Mouse (Mus musculus) spleen, postnatal 14 days (tissue): ENCODE measurements around the gene Ruvbl1.
A peak's percentile ranks its signal among the peaks of the same experiment; 100 is the strongest.

Experiments used
- DNase-seq, 2 experiments: peaks; one replicate each; pipeline ENCODE4 v3.0.0; 2021 to 2022; ENCODE audit warnings: low spot score in 2 of 2

Ruvbl1 gene

GRCm38 (mm10) chr6:88493712-88494111 is 28.5 kb downstream of the Ruvbl1 start:
- DNase-seq, result no peak

GRCm38 (mm10) chr6:88499481-88500404 is 34.5 kb downstream of the Ruvbl1 start:
- DNase-seq, result peak; percentile 33 to 57

- DNase-seq, result no peak
These were observed 35.2 kb downstream of the Ruvbl1 start for GRCm38 (mm10) chr6:88500405-88500767.

- no peak for DNase-seq
These were observed 37.1 kb downstream of the Ruvbl1 start for GRCm38 (mm10) chr6:88502030-88502970.

- no peak for DNase-seq
These were observed 37.8 kb downstream of the Ruvbl1 start for GRCm38 (mm10) chr6:88503044-88503443.

GRCm38 (mm10) chr6:88513984-88514383 is 48.8 kb downstream of the Ruvbl1 start:
- DNase-seq, result peak in 1 of 2 experiments; percentile 3

- DNase-seq, result no peak
These were observed 49.3 kb downstream of the Ruvbl1 start for GRCm38 (mm10) chr6:88514546-88514945.

- peak in 1 of 2 experiments; percentile 2 for DNase-seq
These were observed 50.8 kb downstream of the Ruvbl1 start for GRCm38 (mm10) chr6:88515971-88516370.

GRCm38 (mm10) chr6:88516667-88517066 is 51.5 kb downstream of the Ruvbl1 start:
- peak in 1 of 2 experiments; percentile 1 for DNase-seq

- no peak for DNase-seq
These were observed 52.6 kb downstream of the Ruvbl1 start for GRCm38 (mm10) chr6:88517701-88518403.

- peak; percentile 88 to 91 for DNase-seq
These were observed 53.4 kb downstream of the Ruvbl1 start, which contains the start of gene Sec61a1 for GRCm38 (mm10) chr6:88518404-88519263. TSS of gene Sec61a1 (minus strand) at chr6:88518905.

- DNase-seq, result no peak
These were observed 56.6 kb downstream of the Ruvbl1 start for GRCm38 (mm10) chr6:88521821-88522220.

GRCm38 (mm10) chr6:88522606-88523005 is 57.4 kb downstream of the Ruvbl1 start:
- DNase-seq, result no peak

- DNase-seq, result no peak
These were observed 57.8 kb downstream of the Ruvbl1 start for GRCm38 (mm10) chr6:88523043-88523442.

- DNase-seq, result no peak
These were observed 58.2 kb downstream of the Ruvbl1 start for GRCm38 (mm10) chr6:88523451-88523850.

GRCm38 (mm10) chr6:88524056-88524455 is 58.8 kb downstream of the Ruvbl1 start:
- no peak for DNase-seq

- no peak for DNase-seq
These were observed 65.1 kb downstream of the Ruvbl1 start for GRCm38 (mm10) chr6:88530306-88530705.

GRCm38 (mm10) chr6:88540093-88540755 is 75.0 kb downstream of the Ruvbl1 start:
- DNase-seq, result no peak

- no peak for DNase-seq
These were observed 79.0 kb downstream of the Ruvbl1 start for GRCm38 (mm10) chr6:88544241-88544640.
